Mouse (Mus musculus) c-Kit-negative CD71-positive TER-119-positive erythroid progenitor cells, embryonic 14.5 days (primary cell): Measurements from ENCODE around the gene Zw10.

Experiments used
- DNase-seq: peaks from one replicate; pipeline ENCODE4 v3.0.0-alpha.2; 2013; ENCODE audit warnings: low read depth, low spot score

The Zw10 gene

GRCm38 (mm10) chr9:49055333-49056205 lies at the start of gene Zw10:
Gene Zw10, plus strand, starts transcription at chr9:49055613.
- peak; percentile 90 for DNase-seq

DNA sequence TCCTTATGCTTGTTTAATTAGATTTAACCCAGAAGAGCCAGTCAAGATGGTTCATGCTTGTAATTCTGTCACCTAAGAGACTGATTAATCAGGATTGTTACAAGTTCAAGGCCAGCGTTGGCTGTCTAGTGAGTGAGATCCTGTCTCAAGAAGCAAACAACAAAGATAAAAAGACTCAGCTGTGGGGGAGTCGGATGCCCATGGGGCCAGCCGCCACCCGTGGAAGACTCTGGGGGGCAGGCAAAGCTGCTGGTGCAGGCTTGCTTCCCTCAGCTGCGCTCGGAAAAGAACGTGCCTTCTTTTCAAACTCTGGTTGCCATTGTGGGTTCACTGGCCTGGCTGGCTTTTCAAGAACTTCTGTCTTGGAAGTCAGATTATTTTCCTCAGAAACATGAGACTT lies 39.6 kb upstream of the Zw10 start:
- DNase-seq: no peak

- DNase-seq: no peak
Observed at GRCm38 (mm10) chr9:49021289-49021688, 34.1 kb upstream of the Zw10 start.

- DNase-seq: no peak
Observed at GRCm38 (mm10) chr9:49023956-49024355, 31.5 kb upstream of the Zw10 start.

GRCm38 (mm10) chr9:49024529-49024928 lies 30.9 kb upstream of the Zw10 start:
- DNase-seq: no peak

GRCm38 (mm10) chr9:49034764-49035163 lies 20.6 kb upstream of the Zw10 start:
- no peak for DNase-seq

- DNase-seq: no peak
Observed at GRCm38 (mm10) chr9:49050901-49051300, 4.5 kb upstream of the Zw10 start.

DNA sequence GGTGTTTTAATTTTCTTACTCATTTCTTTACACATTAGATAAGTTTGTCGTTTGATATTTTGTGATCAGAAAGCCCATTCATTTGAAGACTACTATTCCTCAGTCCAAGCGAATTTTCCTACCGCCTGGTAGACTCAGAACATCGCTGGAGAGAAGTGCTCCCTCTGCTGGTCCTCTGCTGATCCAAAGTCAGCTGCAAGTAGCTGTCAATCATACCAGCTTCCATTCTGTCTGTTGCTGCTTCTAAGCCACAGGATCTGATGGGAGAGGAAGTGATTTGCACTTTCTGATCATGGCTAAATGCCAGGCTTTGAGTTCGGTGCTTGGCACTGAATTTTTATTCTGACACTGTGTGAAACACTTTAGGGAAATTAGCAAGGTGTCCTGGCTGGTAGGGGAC lies 4.1 kb upstream of the Zw10 start:
- DNase-seq: peak; percentile 16

DNA sequence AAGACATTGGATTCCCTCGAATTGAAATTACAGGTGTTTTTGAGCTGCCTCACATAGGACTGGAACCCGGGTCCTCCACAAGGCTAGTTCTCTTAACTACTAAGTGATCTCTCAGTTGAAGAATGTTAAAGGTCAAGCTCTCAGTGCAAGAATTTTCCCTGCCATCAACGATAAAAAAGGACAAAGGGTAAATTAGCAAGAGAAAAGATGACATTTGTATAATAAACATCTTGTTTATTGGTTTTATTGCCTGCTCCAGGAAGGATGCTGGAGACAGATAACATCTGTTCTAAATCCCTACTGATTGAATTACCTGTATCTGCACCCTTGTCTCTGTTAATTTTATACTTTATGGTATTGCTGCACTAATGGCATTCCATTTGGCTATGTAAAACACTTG lies 1.4 kb upstream of the Zw10 start:
- no peak for DNase-seq

DNA sequence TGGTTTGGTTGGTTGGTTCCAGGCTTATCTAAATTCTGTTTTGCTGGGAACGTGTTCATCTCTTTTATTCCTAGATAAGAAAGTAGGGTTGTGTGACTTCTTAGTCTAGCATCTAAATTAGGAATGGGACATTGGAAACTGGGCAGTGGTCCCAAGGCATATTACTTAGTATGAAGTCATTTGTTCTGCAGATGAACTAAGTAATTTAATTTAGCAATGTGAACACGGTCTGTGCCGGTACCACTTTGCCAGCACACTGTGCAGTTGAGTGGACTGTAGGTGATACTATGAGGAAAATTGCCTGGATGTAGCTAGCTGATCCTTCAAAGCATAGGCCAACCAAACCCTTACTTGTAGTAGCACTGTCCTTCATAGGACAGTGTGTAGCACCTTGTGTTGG lies 21.4 kb downstream of the Zw10 start:
- no peak for DNase-seq

DNA sequence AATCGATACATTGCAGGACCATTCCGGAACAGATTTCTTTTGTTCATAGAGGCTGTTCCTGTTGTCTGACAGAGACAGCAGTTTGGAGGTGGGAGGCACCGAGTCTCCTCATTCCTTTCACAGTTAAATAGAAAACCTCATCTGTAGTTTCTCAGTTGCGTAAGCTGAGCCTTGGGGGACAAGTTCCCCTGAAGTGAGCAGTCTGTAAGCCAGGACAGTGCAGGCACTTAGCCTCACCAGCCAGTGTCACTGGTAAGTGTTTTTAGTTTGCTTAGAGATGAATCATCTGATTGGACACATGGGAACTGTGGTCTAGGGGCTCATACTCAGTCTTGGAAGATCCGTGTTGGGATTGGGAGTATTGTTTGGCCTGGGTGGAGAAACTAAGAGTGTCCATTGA lies 25.7 kb downstream of the Zw10 start, which contains the start of gene Tmprss5:
Gene Tmprss5 (plus strand): TSS at position 154 of the 400 bp plus-strand sequence.
- DNase-seq: no peak

DNA sequence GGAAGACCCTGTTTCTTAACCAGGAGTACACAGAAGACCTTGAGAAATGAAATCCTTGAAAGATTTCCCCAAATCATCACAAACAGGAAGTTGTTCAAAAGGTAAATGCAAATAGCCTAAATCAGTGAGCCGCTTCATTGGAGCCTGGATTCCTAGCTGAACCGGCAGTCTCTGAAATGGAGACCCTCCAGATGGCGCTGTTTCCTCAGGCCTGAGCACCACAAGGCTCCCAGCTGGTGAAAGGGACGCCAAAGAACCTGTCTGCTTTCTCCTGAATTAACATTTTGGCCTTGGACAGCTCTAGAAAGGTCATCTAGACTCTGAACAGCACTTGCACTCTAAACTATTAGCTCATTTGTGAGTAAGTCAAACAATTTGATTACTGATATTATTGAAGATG lies 26.1 kb downstream of the Zw10 start:
- no peak for DNase-seq

GRCm38 (mm10) chr9:49087317-49087716 lies 31.9 kb downstream of the Zw10 start:
- no peak for DNase-seq

- DNase-seq: no peak
Observed at GRCm38 (mm10) chr9:49098871-49099270, 43.5 kb downstream of the Zw10 start.

GRCm38 (mm10) chr9:49102328-49102727 lies 46.9 kb downstream of the Zw10 start:
- no peak for DNase-seq

- no peak for DNase-seq
Observed at GRCm38 (mm10) chr9:49109101-49109500, 53.7 kb downstream of the Zw10 start.

DNA sequence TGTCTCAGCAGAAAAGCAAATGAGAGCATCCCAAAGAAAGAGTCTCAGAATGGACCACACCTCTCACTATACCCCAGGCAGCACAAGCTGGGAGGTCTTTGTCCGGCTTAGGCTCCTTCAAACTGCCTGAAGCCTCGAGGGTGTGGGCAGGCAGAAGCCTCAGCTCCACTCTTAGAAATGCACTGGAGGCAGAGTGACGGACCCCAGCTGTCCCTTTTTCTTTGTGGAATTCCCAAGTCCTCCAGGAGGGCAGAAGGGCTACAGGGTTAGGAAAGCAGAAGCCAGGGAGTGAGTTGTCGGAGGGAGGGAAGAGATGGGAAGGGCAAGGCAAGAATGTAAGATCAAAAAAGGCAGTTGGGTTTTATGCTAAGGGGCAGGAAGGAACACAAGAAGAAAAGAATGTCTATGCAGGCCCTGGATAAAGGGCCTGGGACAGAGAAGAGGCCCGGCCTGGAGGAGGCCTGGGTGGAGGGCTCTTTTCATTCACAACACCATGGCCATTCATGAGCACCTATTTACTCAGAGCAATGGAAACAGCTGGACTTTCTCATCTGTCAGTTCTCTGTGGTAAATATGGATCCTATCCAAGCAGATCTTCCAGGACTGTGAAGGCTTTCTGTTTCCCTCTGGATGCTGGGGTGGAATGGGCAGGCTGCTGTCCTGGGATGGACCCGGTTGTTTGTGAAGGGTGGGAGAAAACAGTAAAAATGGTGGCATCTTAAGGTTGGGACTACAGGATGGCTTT lies 55.2 kb downstream of the Zw10 start:
- DNase-seq: no peak

- DNase-seq: no peak
Observed at GRCm38 (mm10) chr9:49111296-49111695, 55.9 kb downstream of the Zw10 start.

DNA sequence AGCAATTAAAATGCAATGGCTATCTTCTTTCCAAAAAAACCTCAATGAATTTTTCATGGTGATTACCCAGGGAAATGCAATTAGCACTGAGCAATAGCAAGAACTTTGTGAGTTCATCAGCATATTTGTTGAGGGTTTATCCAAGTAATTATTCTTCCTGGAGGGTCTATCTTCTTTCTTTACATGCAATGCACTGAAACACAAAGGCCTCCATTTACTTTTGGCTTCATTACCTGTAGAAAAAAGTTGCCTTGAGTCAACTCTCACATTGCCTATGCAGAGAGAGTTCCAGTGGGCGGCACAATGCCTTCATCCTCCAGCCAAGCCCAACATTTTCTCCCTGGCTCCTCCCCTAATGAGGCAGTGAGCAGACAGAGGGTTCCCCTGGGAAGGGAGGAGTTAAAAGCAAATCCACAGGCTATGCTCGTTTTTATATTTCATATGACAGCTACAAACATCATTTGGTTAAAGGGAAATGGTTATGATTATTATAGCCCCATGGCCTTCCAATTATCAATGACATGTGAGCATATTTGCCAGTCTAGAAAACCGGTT lies 62.9 kb downstream of the Zw10 start:
- DNase-seq: no peak

GRCm38 (mm10) chr9:49119759-49120158 lies 64.3 kb downstream of the Zw10 start:
- DNase-seq: no peak

DNA sequence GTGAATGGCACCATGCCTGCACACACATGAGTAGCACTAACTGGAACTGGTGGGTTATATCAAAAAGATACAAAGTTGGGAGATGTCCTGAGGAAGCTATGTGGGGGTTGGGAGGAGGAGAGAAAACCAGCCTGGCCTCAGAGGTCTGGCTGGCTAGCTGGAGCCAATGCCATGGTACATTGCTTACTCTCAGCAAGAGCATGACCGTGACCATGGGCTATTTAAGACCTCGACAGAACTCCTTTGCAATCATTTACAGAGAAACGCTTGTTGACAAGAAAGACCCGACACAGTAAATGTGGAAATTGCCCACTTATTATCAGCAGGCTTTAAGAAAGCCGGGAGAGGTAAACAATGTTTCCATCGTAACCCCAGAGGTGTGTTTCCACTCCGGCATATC lies 70.3 kb downstream of the Zw10 start:
- no peak for DNase-seq
